Mouse (Mus musculus) MN1 (cell line): Measurements from ENCODE around the gene Faap100.
"Not testable (repeated sequence)": the region's sequence is repeated elsewhere in the genome, so short reads cannot be mapped to it uniquely, and the experiment has no call there.

Experiments
- DNase-seq: peaks from one replicate; pipeline ENCODE4 v3.0.0-alpha.2; 2016; ENCODE audit warnings: low spot score

Faap100 gene

GRCm38 (mm10) chr11:120351250-120352092 lies 27.1 kb downstream of the Faap100 start:
- no peak for DNase-seq

GRCm38 (mm10) chr11:120350711-120351110 lies 27.9 kb downstream of the Faap100 start:
- DNase-seq: peak; percentile 49

GRCm38 (mm10) chr11:120349986-120350702 lies 28.4 kb downstream of the Faap100 start:
- peak; percentile 97 for DNase-seq

- DNase-seq: peak; percentile 63
These were observed 29.1 kb downstream of the Faap100 start for GRCm38 (mm10) chr11:120349371-120349985.

GRCm38 (mm10) chr11:120348684-120349370 lies 29.7 kb downstream of the Faap100 start:
- DNase-seq: peak; percentile 77

GRCm38 (mm10) chr11:120347791-120348683 lies 30.5 kb downstream of the Faap100 start, which contains the start of gene Actg1:
TSS of gene Actg1 (minus strand) at chr11:120348542.
- peak; percentile 96 for DNase-seq

GRCm38 (mm10) chr11:120347301-120347700 lies 31.3 kb downstream of the Faap100 start:
- DNase-seq: peak; percentile 41

- DNase-seq: not testable (repeated sequence)
These were observed 32.1 kb downstream of the Faap100 start for GRCm38 (mm10) chr11:120346383-120347034.

- no peak for DNase-seq
These were observed 33.4 kb downstream of the Faap100 start for GRCm38 (mm10) chr11:120345067-120345681.

GRCm38 (mm10) chr11:120344310-120344920 lies 34.1 kb downstream of the Faap100 start:
- no peak for DNase-seq

- peak; percentile 52 for DNase-seq
These were observed 34.9 kb downstream of the Faap100 start for GRCm38 (mm10) chr11:120343519-120344309.

GRCm38 (mm10) chr11:120342656-120343160 lies 35.9 kb downstream of the Faap100 start:
- no peak for DNase-seq

- DNase-seq: no peak
These were observed 36.9 kb downstream of the Faap100 start for GRCm38 (mm10) chr11:120341661-120342060.

GRCm38 (mm10) chr11:120339978-120340513 lies 38.5 kb downstream of the Faap100 start:
- no peak for DNase-seq

- DNase-seq: no peak
These were observed 39.8 kb downstream of the Faap100 start for GRCm38 (mm10) chr11:120338786-120339185.

GRCm38 (mm10) chr11:120337447-120337846 lies 41.1 kb downstream of the Faap100 start:
- peak; percentile 5 for DNase-seq

GRCm38 (mm10) chr11:120335431-120336021 lies 43.0 kb downstream of the Faap100 start:
- peak; percentile 5 for DNase-seq

GRCm38 (mm10) chr11:120320156-120320555 lies 58.4 kb downstream of the Faap100 start:
- DNase-seq: no peak
